In the genomic region with DNA sequence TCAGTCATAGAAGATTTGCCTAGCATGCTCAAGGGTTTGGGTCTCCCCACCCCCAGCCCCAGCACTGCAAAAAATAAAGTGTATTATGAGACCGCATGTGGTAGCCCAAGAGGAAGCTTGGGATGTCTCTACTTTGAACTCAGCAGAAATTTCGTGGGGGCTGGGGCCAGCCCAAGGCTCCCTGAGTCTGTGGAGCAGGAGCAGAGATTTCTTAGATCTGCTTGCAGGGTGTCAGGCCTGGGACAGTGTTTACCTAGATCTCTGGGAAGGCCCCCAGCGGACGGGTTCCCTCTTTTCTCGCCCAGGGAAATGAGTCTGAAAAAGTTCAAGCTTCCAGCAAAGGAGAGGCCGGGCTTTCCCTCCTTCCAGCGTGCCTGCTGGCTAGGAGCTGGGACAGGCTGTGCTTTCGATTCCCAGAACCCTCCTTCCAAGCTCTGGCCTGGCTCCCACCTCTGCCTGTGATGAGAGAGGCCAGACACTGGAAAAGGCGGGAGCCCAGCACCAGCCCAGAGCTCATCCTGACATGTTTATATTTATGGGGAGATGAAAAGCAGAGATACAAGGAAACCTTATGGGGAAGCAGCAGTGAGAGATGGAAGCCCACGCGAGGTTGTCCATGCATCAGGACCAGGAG, we compare ENCODE assay signal across 12 mouse cellular contexts. TPM values are rescaled to one million over a fixed set of nuclear protein-coding genes. Genes with fewer than 3 reads are reported as not detected.
A peak's percentile ranks its signal among the peaks of the same experiment; 100 is the strongest.
DNase-seq lines count a peak whose midpoint lies in the region; ATAC-seq lines count a peak whose summit lies in the region.
"Had no signal": no experiment of that assay in that cellular context is flagged by ENCODE, and none has a peak within 500 bp of the region (broad histone marks: within the 10 kb centered on the region; RNA-seq: fewer than 3 reads in every experiment).

No protein-coding gene starts in this region.

- peak; percentile 88; the same call in 1 of the 2 replicates for ATAC-seq in stomach, embryonic 14.5 days (ENCODE audit: insufficient number of reproducible peaks, insufficient read depth, low FRiP score, low read depth)
- ATAC-seq in kidney, embryonic 14.5 days (ENCODE audit: low FRiP score, low TSS enrichment) = no peak

- intact Hi-C loops in heart, postnatal 25 days (cut with DNase I) = no loop called here

- no peak overlapping the region for H3K9ac ChIP-seq in stomach, embryonic 14.5 days (replicated peaks; ENCODE audit: low read depth, low read length)
- no peak overlapping the region for H3K9ac ChIP-seq in kidney, embryonic 14.5 days (ENCODE audit: low read depth, low read length)
- H3K9ac ChIP-seq: embryonic facial prominence, embryonic 13.5 days; hindbrain, embryonic 15.5 days had no signal

- no peaks in the 10 kb centered on the region for H3K9me3 ChIP-seq in stomach, embryonic 14.5 days (ENCODE audit: control insufficient read depth, low read depth, low read length)
- H3K9me3 ChIP-seq in kidney, embryonic 14.5 days (ENCODE audit: control insufficient read depth, low read length) = no peaks in the 10 kb centered on the region
- H3K9me3 ChIP-seq: embryonic facial prominence, embryonic 13.5 days had no signal

- H3K4me3 ChIP-seq in stomach, embryonic 14.5 days (ENCODE audit: low read depth, low read length) = no peak overlapping the region
- H3K4me3 ChIP-seq in kidney, embryonic 14.5 days (ENCODE audit: low read length) = no peak overlapping the region
- H3K4me3 ChIP-seq: embryonic facial prominence, embryonic 13.5 days; hindbrain, embryonic 15.5 days had no signal

- no peaks in the 10 kb centered on the region for H3K4me1 ChIP-seq in stomach, embryonic 14.5 days (ENCODE audit: control insufficient read depth, insufficient read depth, low read length)
- H3K4me1 ChIP-seq in kidney, embryonic 14.5 days (ENCODE audit: control insufficient read depth, insufficient read depth, low read length) = no peaks in the 10 kb centered on the region
- H3K4me1 ChIP-seq: embryonic facial prominence, embryonic 13.5 days; hindbrain, embryonic 15.5 days had no signal

- H3K36me3 ChIP-seq in stomach, embryonic 14.5 days (ENCODE audit: control insufficient read depth, insufficient read depth, low read length) = no peaks in the 10 kb centered on the region
- H3K36me3 ChIP-seq in kidney, embryonic 14.5 days (ENCODE audit: control insufficient read depth, insufficient read depth, low read length) = no peaks in the 10 kb centered on the region
- H3K36me3 ChIP-seq: embryonic facial prominence, embryonic 13.5 days; hindbrain, embryonic 15.5 days had no signal

- peak overlapping the region; percentile 70 for H3K27ac ChIP-seq in stomach, embryonic 14.5 days (ENCODE audit: low read length)
- no peak overlapping the region for H3K27ac ChIP-seq in kidney, embryonic 14.5 days (ENCODE audit: low read depth, low read length)
- H3K27ac ChIP-seq: embryonic facial prominence, embryonic 13.5 days; hindbrain, embryonic 15.5 days had no signal

- WGBS in stomach, embryonic 14.5 days = 23% methylated on average over 11 of the region's 11 CpGs
- WGBS in kidney, embryonic 14.5 days = 69% methylated on average over 11 of the region's 11 CpGs

- H3K27me3 ChIP-seq in stomach, embryonic 14.5 days (ENCODE audit: control insufficient read depth, insufficient read depth, low read length) = no peaks in the 10 kb centered on the region
- H3K27me3 ChIP-seq in kidney, embryonic 14.5 days (ENCODE audit: control insufficient read depth, insufficient read depth, low read length) = no peaks in the 10 kb centered on the region
- H3K27me3 ChIP-seq: embryonic facial prominence, embryonic 13.5 days; hindbrain, embryonic 15.5 days had no signal

- no peak overlapping the region for H3K4me2 ChIP-seq in stomach, embryonic 14.5 days (replicated peaks; ENCODE audit: low read depth, low read length)
- no peak overlapping the region for H3K4me2 ChIP-seq in kidney, embryonic 14.5 days (replicated peaks; ENCODE audit: low read depth, low read length)
- H3K4me2 ChIP-seq: embryonic facial prominence, embryonic 13.5 days; hindbrain, embryonic 15.5 days had no signal

- peak; percentile 47 for DNase-seq in adrenal gland, postnatal 14 days
- DNase-seq in adrenal gland, postnatal 4 days (ENCODE audit: low spot score in 2 of 2) = no peak
- DNase-seq in MN1 (ENCODE audit: low spot score) = peak; percentile 63
- DNase-seq in heart, postnatal 25 days (ENCODE audit: low spot score) = peak; percentile 19
- no peak for DNase-seq in frontal cortex, postnatal 14 days (ENCODE audit: low spot score in 2 of 2)
- no peak for DNase-seq in layer of hippocampus, postnatal 36 days
- DNase-seq: right cerebral cortex, postnatal 25 days had no signal

RNA-seq across cellular contexts. Expression of gene Arhgef18, which starts 16.0 kb away (rescaled TPM):
- 31.0 and 42.0 TPM in 2 replicates for total RNA-seq in adrenal gland, postnatal 14 days (2021)
- 10 to 100 TPM; 45.0 to 46.8 TPM for total RNA-seq in adrenal gland, postnatal 4 days (2021)
- total RNA-seq in heart, postnatal 25 days (2021) = 10 to 100 TPM; 20.0 to 20.3 TPM
- polyA plus RNA-seq in stomach, embryonic 14.5 days (2014; fragmentation: Nextera tagmentation; extraction: Ambion mirVana) = 9.6 and 13.2 TPM in 2 replicates
- polyA plus RNA-seq in kidney, embryonic 14.5 days (2014; fragmentation: Nextera tagmentation; extraction: Ambion mirVana) = 8.9 and 11.7 TPM in 2 replicates
- 10 to 100 TPM; 46.0 to 50.5 TPM for total RNA-seq in layer of hippocampus, postnatal 36 days (2021)

RNA-seq across cellular contexts. Expression of gene A430078G23Rik, which starts 23.5 kb away (rescaled TPM):
- 1.9 and 11.6 TPM in 2 replicates for total RNA-seq in adrenal gland, postnatal 14 days (2021)
- total RNA-seq in adrenal gland, postnatal 4 days (2021) = under 1 TPM; 0.51 to 0.56 TPM
- total RNA-seq in heart, postnatal 25 days (2021) = under 1 TPM; 0.34 to 0.67 TPM
- 0.27 and 0.39 TPM in 2 replicates for polyA plus RNA-seq in stomach, embryonic 14.5 days (2014; fragmentation: Nextera tagmentation; extraction: Ambion mirVana)
- polyA plus RNA-seq in kidney, embryonic 14.5 days (2014; fragmentation: Nextera tagmentation; extraction: Ambion mirVana) = not detected in 2 replicates
- total RNA-seq in layer of hippocampus, postnatal 36 days (2021) = under 1 TPM in 1 of 2 experiments, not detected in 1; 0.25 TPM
- total RNA-seq: left cerebral cortex, postnatal 10 days had no signal
- polyA plus RNA-seq: embryonic facial prominence, embryonic 13.5 days; hindbrain, embryonic 15.5 days had no signal

Comparison
In these comparisons a context has a peak if more than half of its experiments do, and no peak if none do; other contexts are left out.
1. DNase-seq: peak in adrenal gland, postnatal 14 days (single experiment), MN1 (single experiment) and heart, postnatal 25 days (single experiment); none in adrenal gland, postnatal 4 days (0 of 2), frontal cortex, postnatal 14 days (0 of 2) and layer of hippocampus, postnatal 36 days (0 of 2).